Mouse (Mus musculus) Patski (cell line): Measurements from ENCODE around the gene Dock11. TPM values are rescaled to one million over a fixed set of nuclear protein-coding genes. Genes with fewer than 3 reads are reported as not detected.

Experiments
- ATAC-seq: fragments of 100-300 bp; one replicate; pipeline ENCODE4 v1.8.0; 2021
- CTCF ChIA-PET: fragments of 350-600 bp; sonication (Branson Sonifier 250); formaldehyde crosslinking; loops from one replicate; lab custom pipeline; 2022; ENCODE audit warnings: inconsistent platforms; lab: Charles Lee
- POLR2A ChIA-PET: fragments of 350-600 bp; sonication (Branson Sonifier 250); formaldehyde crosslinking; loops from one replicate; lab custom pipeline; 2022; ENCODE audit warnings: antibody characterized with exemption, inconsistent platforms; lab: Charles Lee
- DNase-seq: peaks from one replicate; pipeline ENCODE4 v3.0.0-alpha.2; 2011; ENCODE audit warnings: low read depth, low spot score
- H3K27me3 ChIP-seq: fragments of 371-371 bp; one replicate; pipeline ENCODE4 v1.5.1; 2021
- CTCF ChIP-seq: fragments of 100-300 bp; IDR thresholded peaks from one replicate; pipeline ENCODE4 v1.5.1; 2021
- in situ Hi-C: fragments of 300-500 bp; cut with MboI; formaldehyde crosslinking; loops from 3 replicates; pipeline ENCODE4 v1.11.1; 2018; ENCODE audit warnings: low pct_unique_long_range_greater_than_20kb, mixed read lengths
- polyA plus RNA-seq: library from polyadenylated mRNA; unstranded; gene quantifications from one replicate; pipeline ENCODE4 v1.2.3, GENCODE M21; 2021

Gene Dock11
- polyA plus RNA-seq, 1 experiment from 2014 or later = 6.1 TPM

- ATAC-seq = no peak
- POLR2A ChIA-PET = no interaction called here
- H3K27me3 ChIP-seq = peaks cover 7% of the 10 kb centered on the region
- TF ChIP-seq CTCF = no peak
- CTCF ChIA-PET = interaction anchor here (1.4 kb wide), 1 partner anchor 14 kb away, joined by 3 read pairs; no protein-coding TSS in a partner anchor
- no peak for DNase-seq
- in situ Hi-C loops = no loop called here
Measured at GRCm38 (mm10) chrX:35919558-35919957, 30.9 kb downstream of the Dock11 start.

GRCm38 (mm10) chrX:35920096-35920607 is 31.5 kb downstream of the Dock11 start:
- ChIA-PET POLR2A (no interaction called here), CTCF (interaction anchor here (1.4 to 1.7 kb wide), 2 partner anchors 14 kb away, joined by 3 to 5 read pairs; no protein-coding TSS in a partner anchor)
- in situ Hi-C loops = no loop called here
- ATAC-seq (no peak), DNase-seq (no peak)
- TF ChIP-seq CTCF = no peak
- H3K27me3 ChIP-seq = peaks cover 11% of the 10 kb centered on the region

GRCm38 (mm10) chrX:35921922-35922321 is 33.3 kb downstream of the Dock11 start:
- DNase-seq = no peak
- ChIA-PET POLR2A (interaction anchor here (0.6 kb wide), 1 partner anchor 12 kb away, joined by 4 read pairs; no protein-coding TSS in a partner anchor), CTCF (interaction anchor here (1.4 to 1.7 kb wide), 2 partner anchors 12 to 14 kb away, joined by 3 to 5 read pairs; no protein-coding TSS in a partner anchor)
- in situ Hi-C loops = no loop called here
- H3K27me3 ChIP-seq = peaks cover 11% of the 10 kb centered on the region
- no peak for TF ChIP-seq CTCF
- ATAC-seq = no peak

GRCm38 (mm10) chrX:35924705-35925264 is 36.2 kb downstream of the Dock11 start:
- ChIA-PET POLR2A (interaction anchor here (0.7 kb wide), 1 partner anchor 54 kb away, joined by 4 read pairs; no protein-coding TSS in a partner anchor), CTCF (no interaction called here)
- no peak for TF ChIP-seq CTCF
- in situ Hi-C loops = no loop called here
- peaks cover 11% of the 10 kb centered on the region for H3K27me3 ChIP-seq
- DNase-seq (no peak), ATAC-seq (no peak)

- in situ Hi-C loops = no loop called here
- ChIA-PET CTCF (interaction anchor here (1.5 kb wide), 1 partner anchor 17 kb away, joined by 5 read pairs; no protein-coding TSS in a partner anchor), POLR2A (no interaction called here)
- DNase-seq (no peak), ATAC-seq (no peak)
- no peak for TF ChIP-seq CTCF
- peaks cover 11% of the 10 kb centered on the region for H3K27me3 ChIP-seq
Measured at GRCm38 (mm10) chrX:35930094-35930933, 41.7 kb downstream of the Dock11 start.

GRCm38 (mm10) chrX:35930934-35931406 is 42.3 kb downstream of the Dock11 start:
- H3K27me3 ChIP-seq = peaks cover 12% of the 10 kb centered on the region
- TF ChIP-seq CTCF = no peak
- CTCF ChIA-PET = interaction anchor here (1.5 kb wide), 1 partner anchor 16 kb away, joined by 5 read pairs; no protein-coding TSS in a partner anchor
- POLR2A ChIA-PET = no interaction called here
- ATAC-seq (no peak), DNase-seq (no peak)
- in situ Hi-C loops = no loop called here

GRCm38 (mm10) chrX:35931945-35932344 is 43.3 kb downstream of the Dock11 start:
- DNase-seq (no peak), ATAC-seq (no peak)
- ChIA-PET POLR2A (no interaction called here), CTCF (interaction anchor here (1.5 kb wide), 1 partner anchor 15 kb away, joined by 5 read pairs; no protein-coding TSS in a partner anchor)
- in situ Hi-C loops = no loop called here
- no peak for TF ChIP-seq CTCF
- peaks cover 15% of the 10 kb centered on the region for H3K27me3 ChIP-seq

GRCm38 (mm10) chrX:35932952-35933351 is 44.3 kb downstream of the Dock11 start:
- ATAC-seq (no peak), DNase-seq (no peak)
- H3K27me3 ChIP-seq = peaks cover 19% of the 10 kb centered on the region
- ChIA-PET CTCF (interaction anchor here (1.3 kb wide), 1 partner anchor 12 kb away, joined by 5 read pairs; no protein-coding TSS in a partner anchor), POLR2A (interaction anchor here (0.6 kb wide), 1 partner anchor 50 kb away, joined by 3 read pairs; no protein-coding TSS in a partner anchor)
- no peak for TF ChIP-seq CTCF
- in situ Hi-C loops = no loop called here

GRCm38 (mm10) chrX:35938112-35938511 is 49.5 kb downstream of the Dock11 start:
- CTCF ChIA-PET = no interaction called here

GRCm38 (mm10) chrX:35946394-35946793 is 57.8 kb downstream of the Dock11 start:
- DNase-seq = no peak
- H3K27me3 ChIP-seq = peaks cover 19% of the 10 kb centered on the region
- ChIA-PET POLR2A (no interaction called here), CTCF (interaction anchor here (1.0 to 1.5 kb wide), 2 partner anchors 15 to 51 kb away, joined by 3 to 5 read pairs; no protein-coding TSS in a partner anchor)
- no peak for ATAC-seq
- in situ Hi-C loops = no loop called here
- no peak for TF ChIP-seq CTCF

More at GRCm38 (mm10) chrX:35938112-35938511, 49.5 kb downstream of the Dock11 start:
- in situ Hi-C loops = no loop called here
- TF ChIP-seq CTCF = no peak
- ATAC-seq (no peak), DNase-seq (no peak)
- H3K27me3 ChIP-seq = peaks cover 22% of the 10 kb centered on the region
- POLR2A ChIA-PET = no interaction called here
